Mouse (Mus musculus) cortical plate, adult 2 months (tissue): ENCODE measurements around the gene Chchd1. TPM values are rescaled to one million over a fixed set of nuclear protein-coding genes. Genes with fewer than 3 reads are reported as not detected.

Experiments
- H3K27ac ChIP-seq: fragments of 200-500 bp; 2 replicates; pipeline ENCODE4 v1.5.1; 2012; ENCODE audit warnings: low read length, control low read depth, inconsistent platforms; ENCODE audit not compliant: insufficient read depth
- H3K4me1 ChIP-seq: fragments of 200-500 bp; 2 replicates; pipeline ENCODE4 v1.6.1; 2011; ENCODE audit warnings: low read length; ENCODE audit not compliant: control insufficient read depth, insufficient read depth
- H3K4me3 ChIP-seq: fragments of 200-500 bp; 2 replicates; pipeline ENCODE4 v1.5.1; 2011; ENCODE audit warnings: mild to moderate bottlenecking, low read length, control low read depth; ENCODE audit not compliant: insufficient read depth
- CTCF ChIP-seq: fragments of 200-500 bp; IDR thresholded peaks from 2 replicates; pipeline ENCODE4 v1.5.1; 2011; ENCODE audit warnings: mild to moderate bottlenecking, control low read depth, low read length; ENCODE audit not compliant: insufficient read depth; ENCODE audit errors: extremely low read depth
- POLR2A ChIP-seq: fragments of 200-500 bp; IDR thresholded peaks from 2 replicates; pipeline ENCODE4 v1.6.1; 2011; ENCODE audit warnings: mild to moderate bottlenecking, low read length, control low read depth; ENCODE audit not compliant: insufficient read depth; ENCODE audit errors: extremely low read depth
- polyA plus RNA-seq: library from polyadenylated mRNA; depleted of rRNA; stranded (reverse); fragments of >200 nt; gene quantifications from 2 replicates; pipeline ENCODE4 v1.2.3, GENCODE M21; 2012; rRNA removed

Chchd1 gene
- 84.9 and 85.9 TPM in 2 replicates for polyA plus RNA-seq

DNA sequence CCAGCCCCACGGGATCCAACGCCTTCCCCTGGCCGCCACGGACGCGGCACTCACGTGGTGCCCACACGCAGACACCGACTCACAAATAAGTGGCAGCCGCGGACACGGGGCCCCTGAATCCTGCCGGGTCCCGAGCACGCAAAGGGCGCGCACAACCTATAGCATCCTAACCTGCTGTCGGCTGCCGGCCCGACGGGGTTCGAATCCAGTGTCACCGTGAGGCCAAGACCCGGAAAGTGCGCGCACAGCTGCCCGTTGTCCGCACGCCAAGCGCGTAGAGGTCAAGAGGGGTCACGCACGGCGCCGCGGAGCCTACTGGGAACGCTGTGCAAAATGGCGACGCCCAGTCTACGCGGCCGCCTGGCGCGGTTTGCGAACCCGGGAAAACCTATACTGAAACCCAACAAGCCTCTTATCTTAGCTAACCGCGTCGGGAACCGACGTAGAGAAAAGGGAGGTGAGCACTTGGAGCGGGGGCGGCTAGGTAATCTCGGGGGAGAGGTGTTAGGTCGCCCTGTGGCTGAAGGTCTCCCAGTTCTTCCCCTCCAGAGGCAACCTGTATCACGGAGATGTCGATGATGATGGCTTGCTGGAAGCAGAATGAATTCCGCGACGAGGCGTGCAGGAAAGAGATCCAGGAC, at the start of gene Chchd1:
Gene Chchd1 (plus strand): TSS at position 266 of the 641 bp plus-strand sequence.
- H3K27ac ChIP-seq: peak within 1 kb of the TSS; percentile 61
- H3K4me3 ChIP-seq: peak within 1 kb of the TSS; percentile 65
- TF ChIP-seq POLR2A (peak; percentile 54; the same call in 1 of the 2 replicates), CTCF (no peak)
- peaks cover 3% of the 10 kb centered on the region for H3K4me1 ChIP-seq

DNA sequence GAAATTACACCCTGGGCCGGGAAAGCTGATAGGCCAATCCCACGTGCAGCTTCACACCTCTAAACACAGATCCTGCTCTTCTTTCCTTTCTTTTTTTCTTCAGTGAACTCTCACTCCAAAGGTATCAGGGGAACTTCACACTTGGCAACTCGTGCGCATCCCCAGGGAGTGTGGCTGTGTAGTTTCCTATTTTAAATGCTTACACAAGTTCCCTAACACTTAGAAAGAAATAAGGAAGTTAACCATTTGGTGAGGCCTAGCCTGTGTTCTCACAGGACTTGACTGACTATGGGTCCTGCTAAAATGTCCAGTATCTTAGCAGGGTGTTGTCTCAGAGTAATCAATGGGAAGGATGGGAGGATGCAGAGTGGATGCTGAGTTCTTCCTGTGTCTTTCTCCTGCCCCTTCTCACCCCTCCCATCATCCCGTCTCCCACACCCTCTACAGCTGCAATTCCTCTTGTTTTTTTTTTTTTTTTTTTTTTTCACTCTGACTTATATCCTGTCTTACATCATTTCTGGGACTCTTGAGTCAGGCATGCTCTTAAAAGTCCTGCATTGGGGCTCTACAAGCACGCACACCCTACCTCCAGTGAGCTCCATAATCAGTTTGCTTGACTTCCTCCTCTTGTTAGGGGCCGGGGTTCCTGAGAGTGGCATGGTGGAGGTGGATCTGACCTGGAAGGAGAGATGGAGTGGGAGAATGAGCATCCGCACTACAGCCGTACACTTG, 48.0 kb upstream of the Chchd1 start:
- H3K4me1 ChIP-seq: no peaks in the 10 kb centered on the region
- no peak overlapping the region for H3K4me3 ChIP-seq
- no peak overlapping the region for H3K27ac ChIP-seq
- TF ChIP-seq CTCF (no peak), POLR2A (no peak)

DNA sequence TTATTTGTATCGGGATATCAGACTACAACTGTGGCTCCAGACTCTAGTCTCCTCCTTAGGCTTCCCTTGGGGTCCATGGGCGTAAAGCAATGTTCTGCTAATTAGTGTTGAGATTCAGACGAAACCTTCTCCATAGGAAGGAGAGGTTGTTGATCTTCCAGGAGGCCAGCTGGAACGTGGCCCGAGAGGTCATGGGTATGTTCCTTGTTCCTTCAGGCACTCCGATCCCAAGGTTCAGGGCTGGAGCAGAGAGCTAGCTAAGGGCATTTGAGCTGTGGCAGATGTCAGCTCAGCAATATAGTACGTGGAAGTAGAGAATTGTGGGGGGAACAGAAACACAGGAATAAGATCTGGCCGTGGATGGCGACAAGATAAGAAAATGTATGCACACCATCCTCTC, 47.1 kb upstream of the Chchd1 start:
- TF ChIP-seq CTCF (no peak), POLR2A (no peak)
- Histone ChIP-seq H3K27ac (no peak overlapping the region), H3K4me1 (no peaks in the 10 kb centered on the region)

DNA sequence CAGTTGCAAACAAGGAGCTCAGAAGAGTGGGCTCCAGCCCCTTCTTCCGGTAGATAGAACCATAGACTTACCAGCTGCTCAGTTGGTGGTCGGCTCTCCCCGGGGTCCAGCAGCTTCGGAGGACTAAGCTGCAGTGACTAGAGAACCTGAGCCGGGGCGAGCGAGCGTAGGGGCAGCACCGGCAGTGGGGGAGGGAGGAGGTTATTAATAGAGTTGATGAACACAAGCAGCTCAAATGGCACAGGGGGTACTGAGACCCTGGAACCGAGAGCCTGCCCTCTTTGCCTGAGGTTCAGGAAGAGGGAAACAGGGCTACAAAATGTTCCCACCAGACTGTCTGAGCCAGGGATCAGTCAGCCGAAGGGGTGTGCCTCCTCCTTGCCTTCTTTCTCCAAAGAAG, 46.4 kb upstream of the Chchd1 start, which contains the start of gene Myoz1:
Gene Myoz1 (minus strand): TSS at position 180 of the 400 bp plus-strand sequence.
- no peak for TF ChIP-seq POLR2A
- no peak for TF ChIP-seq CTCF
- Histone ChIP-seq H3K4me3 (no peak within 1 kb of the TSS), H3K27ac (no peak within 1 kb of the TSS), H3K4me1 (no peaks in the 10 kb centered on the region)

More for the DNA sequence above, 47.1 kb upstream of the Chchd1 start:
- H3K4me3 ChIP-seq: no peak overlapping the region

DNA sequence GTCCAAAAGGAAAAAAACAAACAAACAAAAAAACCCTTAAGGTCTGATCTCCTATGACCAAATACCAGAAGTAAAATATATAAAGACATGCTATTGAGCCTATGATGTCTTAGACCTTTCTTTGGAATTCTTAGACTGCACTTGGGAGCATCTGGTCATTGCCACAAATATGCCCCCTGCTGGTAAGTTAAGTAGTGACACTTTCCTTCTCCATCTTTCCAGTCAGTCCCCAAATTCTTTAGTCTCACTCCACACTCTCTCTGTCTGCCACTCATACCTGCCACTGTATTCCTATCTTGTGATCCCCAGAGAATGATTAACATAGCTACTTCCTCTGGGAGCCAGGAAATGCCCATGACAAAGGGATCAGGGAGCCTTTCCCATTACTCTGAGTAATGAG, 44.5 kb upstream of the Chchd1 start:
- Histone ChIP-seq H3K4me3 (no peak overlapping the region), H3K4me1 (no peaks in the 10 kb centered on the region), H3K27ac (no peak overlapping the region)
- TF ChIP-seq POLR2A (no peak), CTCF (peak; percentile 60)

DNA sequence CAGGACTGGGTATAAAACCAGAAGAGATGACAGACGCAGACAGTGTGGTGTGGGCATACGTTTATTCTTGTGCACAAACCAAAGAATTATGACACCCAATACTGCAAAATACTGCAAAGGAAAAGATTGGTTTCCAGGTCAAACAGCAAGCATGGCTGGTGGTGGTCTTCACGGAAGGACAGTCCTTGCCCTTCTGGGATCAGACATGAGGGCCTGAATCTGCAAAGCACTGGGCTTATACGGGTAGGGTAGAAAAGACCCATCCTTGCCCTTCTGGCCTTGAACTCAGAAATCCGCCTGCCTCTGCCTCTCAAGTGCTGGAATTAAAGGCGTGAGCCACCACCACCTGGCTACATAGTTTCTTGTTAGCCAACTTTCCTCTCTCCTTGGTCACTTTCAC, 43.9 kb upstream of the Chchd1 start:
- Histone ChIP-seq H3K4me1 (no peaks in the 10 kb centered on the region), H3K4me3 (no peak overlapping the region), H3K27ac (no peak overlapping the region)
- TF ChIP-seq CTCF (no peak), POLR2A (no peak)

DNA sequence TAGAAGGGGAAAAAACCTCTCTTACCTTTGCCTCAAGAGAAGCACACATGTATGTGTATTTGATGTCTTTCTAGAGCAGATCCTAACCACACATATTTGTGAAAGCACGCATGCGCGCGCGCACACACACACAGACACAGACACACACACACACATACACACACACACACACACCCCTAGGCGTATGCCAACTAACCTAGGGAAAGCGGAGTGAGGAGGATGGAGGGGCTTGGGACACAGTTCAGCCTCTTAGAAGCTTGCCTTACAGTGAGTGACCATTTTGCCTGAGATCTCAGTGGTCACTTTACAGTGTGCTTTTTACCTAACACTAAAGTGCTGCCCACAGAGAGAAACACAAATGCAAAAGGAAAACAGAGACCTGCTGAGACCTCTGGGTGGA, 43.1 kb upstream of the Chchd1 start:
- Histone ChIP-seq H3K4me1 (no peaks in the 10 kb centered on the region), H3K4me3 (no peak overlapping the region), H3K27ac (no peak overlapping the region)
- TF ChIP-seq CTCF (no peak), POLR2A (no peak)

DNA sequence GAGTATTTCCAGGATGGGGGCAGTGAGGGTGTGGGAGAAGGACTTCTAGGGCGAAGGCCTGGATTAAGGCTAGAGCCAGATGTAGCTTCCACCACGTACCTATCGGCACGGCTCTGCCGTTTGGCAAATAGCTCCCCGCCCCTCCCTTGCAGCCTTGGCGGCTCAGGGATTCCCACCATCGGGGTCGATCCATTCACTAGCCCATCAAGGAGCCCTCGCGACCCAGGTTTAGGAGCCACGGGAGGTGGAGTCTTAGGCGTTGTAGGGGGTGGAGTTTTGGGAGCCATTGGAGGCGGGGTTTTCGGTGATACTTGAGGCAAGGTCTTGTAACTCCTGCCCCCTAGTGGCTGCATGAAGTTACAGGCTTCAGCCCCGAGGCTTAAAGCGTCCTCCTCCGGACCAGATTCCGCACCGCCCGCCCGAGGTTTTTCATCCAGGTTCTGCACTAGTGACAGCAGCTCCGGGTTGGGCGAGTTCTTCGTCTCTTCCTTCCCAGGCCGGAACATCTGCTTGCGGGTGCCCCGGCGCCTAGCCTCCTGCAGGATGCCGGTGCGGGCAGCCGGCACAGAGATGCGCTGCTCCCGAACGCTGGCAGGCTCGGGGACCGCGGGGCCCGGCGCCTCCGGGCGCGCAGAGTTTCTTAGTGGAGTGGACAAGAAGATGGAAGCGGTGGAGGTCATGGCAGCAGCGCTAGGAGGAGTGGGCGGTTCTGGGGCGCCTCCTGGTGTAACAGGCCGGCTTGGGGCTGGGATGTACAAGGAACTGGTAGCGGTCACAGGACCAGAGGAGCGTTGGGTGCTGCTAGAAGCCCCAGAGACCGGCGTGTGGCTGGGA, 41.8 kb upstream of the Chchd1 start:
- Histone ChIP-seq H3K4me1 (no peaks in the 10 kb centered on the region), H3K27ac (peak overlapping the region; percentile 58), H3K4me3 (peak overlapping the region; percentile 41)
- TF ChIP-seq POLR2A (peak; percentile 79), CTCF (peak; percentile 81)

DNA sequence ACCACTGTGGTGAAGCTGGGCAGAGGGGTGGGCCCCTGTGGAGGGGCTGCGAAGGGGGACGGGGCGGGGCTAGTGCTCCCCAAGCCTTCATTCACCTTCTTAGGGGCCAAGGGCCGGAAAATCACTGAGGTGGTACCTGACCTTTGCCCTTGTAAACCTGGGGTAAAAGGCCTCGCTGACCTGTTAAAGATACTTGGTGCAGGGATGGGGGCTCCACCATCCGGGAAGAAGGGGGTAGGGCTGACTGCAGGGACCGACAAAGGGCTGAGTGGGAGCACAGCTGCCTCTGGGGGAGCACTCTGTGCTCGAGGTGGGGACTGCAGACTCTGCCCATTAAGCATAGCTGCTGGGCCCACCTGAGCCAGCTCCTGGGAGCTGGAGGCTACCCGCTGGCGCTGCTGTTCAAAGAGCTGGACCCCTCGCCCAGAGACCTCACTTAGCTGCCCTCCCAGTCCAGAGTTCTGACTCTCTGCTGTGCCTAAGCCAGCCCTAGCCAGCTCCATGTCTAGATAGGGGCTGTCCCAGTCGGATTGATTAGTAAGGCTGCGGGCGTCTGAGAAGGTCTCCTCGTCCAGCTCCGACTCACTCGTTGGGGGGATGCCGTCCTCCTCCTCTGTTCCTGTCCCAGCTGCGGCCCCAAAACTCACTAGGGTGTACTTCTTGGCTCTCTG, 41.0 kb upstream of the Chchd1 start:
- Histone ChIP-seq H3K27ac (no peak overlapping the region), H3K4me1 (no peaks in the 10 kb centered on the region), H3K4me3 (peak overlapping the region; percentile 41)
- TF ChIP-seq CTCF: no peak
- TF ChIP-seq POLR2A: no peak
